Mouse (Mus musculus) kidney, postnatal 4 days (tissue): ENCODE measurements around the gene Cyth4.

Experiments used
- DNase-seq, 2 experiments: peaks; one replicate each; pipeline ENCODE4 v3.0.0; 2021; ENCODE audit warnings: mixed read lengths in 2 of 2

Gene Cyth4

GRCm38 (mm10) chr15:78587050-78587994, 9.5 kb upstream of the Cyth4 start:
- peak; percentile 92 for DNase-seq

GRCm38 (mm10) chr15:78588049-78588448, 8.8 kb upstream of the Cyth4 start:
- no peak for DNase-seq

GRCm38 (mm10) chr15:78588900-78589299, 7.9 kb upstream of the Cyth4 start:
- no peak for DNase-seq

- no peak for DNase-seq
Observed at GRCm38 (mm10) chr15:78589936-78590335, 6.9 kb upstream of the Cyth4 start.

GRCm38 (mm10) chr15:78590785-78591184, 6.1 kb upstream of the Cyth4 start:
- DNase-seq, result no peak

- no peak for DNase-seq
Observed at GRCm38 (mm10) chr15:78591680-78592451, 5.0 kb upstream of the Cyth4 start.

GRCm38 (mm10) chr15:78592452-78592968, 4.3 kb upstream of the Cyth4 start:
- no peak for DNase-seq

- DNase-seq, result no peak
Observed at GRCm38 (mm10) chr15:78593896-78594425, 2.9 kb upstream of the Cyth4 start.

- peak in 1 of 2 experiments; percentile 41 for DNase-seq
Observed at GRCm38 (mm10) chr15:78594831-78595230, 2.0 kb upstream of the Cyth4 start.

GRCm38 (mm10) chr15:78595468-78595867, 1.4 kb upstream of the Cyth4 start:
- no peak for DNase-seq

- DNase-seq, result no peak
Observed at GRCm38 (mm10) chr15:78596504-78596903, 343 bp upstream of the Cyth4 start.

- DNase-seq, result peak; percentile 46 to 54
Observed at GRCm38 (mm10) chr15:78597729-78598128, 882 bp downstream of the Cyth4 start.

GRCm38 (mm10) chr15:78599124-78599523, 2.3 kb downstream of the Cyth4 start:
- no peak for DNase-seq

- no peak for DNase-seq
Observed at GRCm38 (mm10) chr15:78599529-78600193, 2.8 kb downstream of the Cyth4 start.

GRCm38 (mm10) chr15:78601180-78601579, 4.3 kb downstream of the Cyth4 start:
- DNase-seq, result no peak

GRCm38 (mm10) chr15:78604255-78604654, 7.4 kb downstream of the Cyth4 start:
- no peak for DNase-seq

- DNase-seq, result no peak
Observed at GRCm38 (mm10) chr15:78605371-78605791, 8.5 kb downstream of the Cyth4 start.

GRCm38 (mm10) chr15:78606059-78606458, 9.2 kb downstream of the Cyth4 start:
- no peak for DNase-seq

- no peak for DNase-seq
Observed at GRCm38 (mm10) chr15:78607463-78607862, 10.6 kb downstream of the Cyth4 start.

- peak; percentile 11 to 45 for DNase-seq
Observed at GRCm38 (mm10) chr15:78610705-78611462, 14.0 kb downstream of the Cyth4 start.

- no peak for DNase-seq
Observed at GRCm38 (mm10) chr15:78614536-78614935, 17.7 kb downstream of the Cyth4 start.

GRCm38 (mm10) chr15:78616973-78617372, 20.1 kb downstream of the Cyth4 start:
- DNase-seq, result no peak
